Mouse (Mus musculus): ENCODE measurements around the gene Trim33. TPM values are rescaled to one million over a fixed set of nuclear protein-coding genes. Genes with fewer than 3 reads are reported as not detected.

Gene Trim33
- polyA plus RNA-seq, 1 experiment from 2014 or later, result 8.8 TPM

GRCm38 (mm10) chr3:103256089-103256819 is 22.8 kb upstream of the Trim33 start:
- DNase-seq (ENCODE audit: low spot score), result peak; percentile 84
- TF ChIP-seq CTCF (IDR thresholded peaks at IDR 0.05), result no peak
- peak; percentile 89 for TF ChIP-seq EP300 (IDR thresholded peaks at IDR 0.05)

GRCm38 (mm10) chr3:103262802-103263417 is 16.2 kb upstream of the Trim33 start:
- Histone ChIP-seq H3K4me3 (ENCODE audit: low read depth, low read length) (no peak overlapping the region), H3K36me3 (ENCODE audit: insufficient read depth, low read length) (no peaks in the 10 kb centered on the region), H3K27ac (ENCODE audit: low read length) (no peak overlapping the region), H3K4me2 (replicated peaks; ENCODE audit: low read depth, low read length) (no peak overlapping the region), H3K4me1 (ENCODE audit: insufficient read depth, low read depth, low read length) (no peaks in the 10 kb centered on the region), H3K27me3 (replicated peaks; ENCODE audit: insufficient read depth, low read length) (no peaks in the 10 kb centered on the region), H3K9ac (replicated peaks; ENCODE audit: low read depth) (no peak overlapping the region), H3K9me3 (ENCODE audit: low read length) (no peaks in the 10 kb centered on the region)
- ATAC-seq (no peak), DNase-seq (ENCODE audit: low spot score) (no peak)
- no peak for TF ChIP-seq EP300 (IDR thresholded peaks at IDR 0.05)
- TF ChIP-seq CTCF (IDR thresholded peaks at IDR 0.05), result no peak
- WGBS, result 89% methylated on average over 12 of the region's 12 CpGs

More at GRCm38 (mm10) chr3:103256089-103256819, 22.8 kb upstream of the Trim33 start:
- Histone ChIP-seq H3K4me1 (ENCODE audit: insufficient read depth, low read depth, low read length) (no peaks in the 10 kb centered on the region), H3K4me2 (replicated peaks; ENCODE audit: low read depth, low read length) (no peak overlapping the region), H3K27ac (ENCODE audit: low read length) (peak overlapping the region; percentile 60), H3K36me3 (ENCODE audit: insufficient read depth, low read length) (no peaks in the 10 kb centered on the region), H3K27me3 (replicated peaks; ENCODE audit: insufficient read depth, low read length) (no peaks in the 10 kb centered on the region), H3K9me3 (ENCODE audit: low read length) (no peaks in the 10 kb centered on the region), H3K9ac (replicated peaks; ENCODE audit: low read depth) (no peak overlapping the region), H3K4me3 (ENCODE audit: low read depth, low read length) (no peak overlapping the region)
- 15% methylated on average over 10 of the region's 10 CpGs for WGBS
- ATAC-seq, result peak; percentile 98

DNA sequence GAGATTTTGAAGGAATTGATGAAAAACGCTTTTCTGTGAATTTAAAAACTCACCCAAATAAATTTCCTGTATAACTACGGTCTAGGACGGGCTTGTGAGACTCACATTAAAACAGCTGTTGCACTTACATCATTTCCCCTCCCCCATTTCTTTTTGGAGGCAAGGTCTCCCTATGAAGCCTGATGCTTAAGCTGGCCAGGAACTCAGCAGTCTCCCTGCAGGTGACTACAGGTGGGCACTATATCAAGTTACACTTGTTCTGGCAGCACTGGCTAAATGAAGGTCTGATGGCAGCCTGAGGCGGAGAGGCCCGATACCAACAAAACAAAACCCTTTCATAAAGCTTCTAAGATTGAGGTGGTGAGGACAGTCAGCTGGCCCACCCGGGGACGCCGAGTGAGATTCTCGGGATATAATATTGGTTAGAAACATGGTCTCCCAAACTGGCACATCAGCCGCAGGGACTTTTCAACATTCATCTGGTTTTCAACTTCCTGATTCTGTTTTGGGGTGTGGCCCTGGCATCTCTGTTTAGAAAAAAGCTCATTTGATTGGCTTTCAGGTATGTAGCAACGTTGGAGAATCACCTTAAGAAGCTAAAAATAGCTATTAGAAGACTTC is 422 bp upstream of the Trim33 start:
- H3K4me1 ChIP-seq (ENCODE audit: insufficient read depth, low read depth, low read length), result peaks cover 5% of the 10 kb centered on the region; the same call in 1 of the 2 replicates
- WGBS, result 4% methylated on average over 11 of the region's 11 CpGs
- H3K27ac ChIP-seq (ENCODE audit: low read length), result peak overlapping the region; percentile 95
- DNase-seq (ENCODE audit: low spot score) (peak; percentile 90), ATAC-seq (no peak; the same call in 1 of the 2 replicates)
- no peaks in the 10 kb centered on the region for H3K9me3 ChIP-seq (ENCODE audit: low read length)
- peak overlapping the region; percentile 89 for H3K4me2 ChIP-seq (replicated peaks; ENCODE audit: low read depth, low read length)
- TF ChIP-seq CTCF (IDR thresholded peaks at IDR 0.05) (no peak), EP300 (IDR thresholded peaks at IDR 0.05) (no peak)
- peak overlapping the region; percentile 82 for H3K9ac ChIP-seq (replicated peaks; ENCODE audit: low read depth)
- H3K4me3 ChIP-seq (ENCODE audit: low read depth, low read length), result peak overlapping the region; percentile 98
- H3K27me3 ChIP-seq (replicated peaks; ENCODE audit: insufficient read depth, low read length), result no peaks in the 10 kb centered on the region
- H3K36me3 ChIP-seq (ENCODE audit: insufficient read depth, low read length), result no peaks in the 10 kb centered on the region

GRCm38 (mm10) chr3:103280241-103280761 is 1.2 kb downstream of the Trim33 start:
- Histone ChIP-seq H3K9ac (replicated peaks; ENCODE audit: low read depth) (peak overlapping the region; percentile 82), H3K4me2 (replicated peaks; ENCODE audit: low read depth, low read length) (peak overlapping the region; percentile 89), H3K27ac (ENCODE audit: low read length) (peak overlapping the region; percentile 95), H3K4me1 (ENCODE audit: insufficient read depth, low read depth, low read length) (peaks cover 5% of the 10 kb centered on the region; the same call in 1 of the 2 replicates), H3K36me3 (ENCODE audit: insufficient read depth, low read length) (no peaks in the 10 kb centered on the region), H3K4me3 (ENCODE audit: low read depth, low read length) (peak overlapping the region; percentile 98), H3K27me3 (replicated peaks; ENCODE audit: insufficient read depth, low read length) (no peaks in the 10 kb centered on the region), H3K9me3 (ENCODE audit: low read length) (no peaks in the 10 kb centered on the region)
- ATAC-seq (peak; percentile 42), DNase-seq (ENCODE audit: low spot score) (peak; percentile 66)
- WGBS, result 0% methylated on average over 36 of the region's 36 CpGs
- no peak for TF ChIP-seq CTCF (IDR thresholded peaks at IDR 0.05)
- no peak for TF ChIP-seq EP300 (IDR thresholded peaks at IDR 0.05)

DNA sequence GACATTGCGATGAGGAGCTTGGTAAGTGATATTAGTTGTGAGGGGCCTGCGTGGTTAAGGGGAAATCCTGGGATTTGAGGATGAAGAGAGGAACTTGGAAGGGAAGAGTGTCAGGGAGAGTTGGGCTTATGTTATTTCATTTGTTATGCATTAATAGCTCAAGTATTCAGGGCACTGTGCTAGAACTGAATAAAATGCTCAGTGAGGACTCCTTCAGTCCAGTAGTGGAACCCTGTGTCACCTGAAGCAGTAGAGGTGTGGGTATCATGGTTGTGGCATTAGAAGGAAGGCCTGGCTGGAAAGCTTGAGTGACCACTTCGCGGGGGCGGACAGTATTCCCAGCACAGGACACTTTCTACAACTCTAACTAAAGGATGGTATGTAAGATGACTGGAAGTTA is 1.8 kb downstream of the Trim33 start:
- no peak for DNase-seq (ENCODE audit: low spot score)
- WGBS, result 20% methylated on average over 5 of the region's 5 CpGs
- Histone ChIP-seq H3K9ac (replicated peaks; ENCODE audit: low read depth) (peak overlapping the region; percentile 82), H3K27ac (ENCODE audit: low read length) (peak overlapping the region; percentile 95), H3K27me3 (replicated peaks; ENCODE audit: insufficient read depth, low read length) (no peaks in the 10 kb centered on the region), H3K4me3 (ENCODE audit: low read depth, low read length) (peak overlapping the region; percentile 98), H3K4me1 (ENCODE audit: insufficient read depth, low read depth, low read length) (peaks cover 5% of the 10 kb centered on the region; the same call in 1 of the 2 replicates), H3K36me3 (ENCODE audit: insufficient read depth, low read length) (no peaks in the 10 kb centered on the region), H3K4me2 (replicated peaks; ENCODE audit: low read depth, low read length) (peak overlapping the region; percentile 89), H3K9me3 (ENCODE audit: low read length) (no peaks in the 10 kb centered on the region)
- no peak for ATAC-seq
- 0 out of 2 replicates have a peak, but pooled peaks have one; percentile 1 for TF ChIP-seq CTCF (IDR thresholded peaks at IDR 0.05)
- no peak for TF ChIP-seq EP300 (IDR thresholded peaks at IDR 0.05)

- 76% methylated on average over 4 of the region's 4 CpGs for WGBS
- H3K4me3 ChIP-seq (ENCODE audit: low read depth, low read length), result no peak overlapping the region
- no peaks in the 10 kb centered on the region for H3K9me3 ChIP-seq (ENCODE audit: low read length)
- no peaks in the 10 kb centered on the region for H3K27me3 ChIP-seq (replicated peaks; ENCODE audit: insufficient read depth, low read length)
- H3K4me2 ChIP-seq (replicated peaks; ENCODE audit: low read depth, low read length), result no peak overlapping the region
- DNase-seq (ENCODE audit: low spot score), result no peak
- no peaks in the 10 kb centered on the region for H3K36me3 ChIP-seq (ENCODE audit: insufficient read depth, low read length)
- ATAC-seq, result no peak
- no peak overlapping the region for H3K27ac ChIP-seq (ENCODE audit: low read length)
- no peak for TF ChIP-seq CTCF (IDR thresholded peaks at IDR 0.05)
- no peak for TF ChIP-seq EP300 (IDR thresholded peaks at IDR 0.05)
- H3K4me1 ChIP-seq (ENCODE audit: insufficient read depth, low read depth, low read length), result no peaks in the 10 kb centered on the region
- no peak overlapping the region for H3K9ac ChIP-seq (replicated peaks; ENCODE audit: low read depth)
Observed at GRCm38 (mm10) chr3:103288761-103289160, 9.7 kb downstream of the Trim33 start.

Measured in lung, postnatal 0 days (tissue).